Mouse (Mus musculus): Measurements from ENCODE around the gene Ctnna3.

The Ctnna3 gene

DNA sequence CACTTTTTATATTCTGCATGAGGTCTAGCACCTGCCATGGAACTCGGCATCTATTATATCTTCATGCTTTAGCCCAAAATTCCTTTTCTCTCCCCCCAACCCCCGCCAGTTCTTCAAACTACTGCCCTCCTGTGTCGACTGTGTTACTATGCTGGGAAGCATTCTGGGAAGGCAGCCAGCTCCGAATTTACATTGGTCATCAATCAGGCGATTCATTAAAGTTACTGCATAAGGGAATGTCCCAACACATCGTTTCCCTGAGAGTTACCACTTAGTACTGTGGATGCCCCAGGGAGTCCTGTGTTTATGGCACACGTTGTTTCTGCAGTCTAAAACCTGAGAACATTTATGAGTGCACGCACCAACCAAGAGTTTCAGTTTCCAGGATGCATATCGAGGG, 1288.1 kb downstream of the Ctnna3 start:
- WGBS, result 30% methylated on average over 9 of the region's 9 CpGs

DNA sequence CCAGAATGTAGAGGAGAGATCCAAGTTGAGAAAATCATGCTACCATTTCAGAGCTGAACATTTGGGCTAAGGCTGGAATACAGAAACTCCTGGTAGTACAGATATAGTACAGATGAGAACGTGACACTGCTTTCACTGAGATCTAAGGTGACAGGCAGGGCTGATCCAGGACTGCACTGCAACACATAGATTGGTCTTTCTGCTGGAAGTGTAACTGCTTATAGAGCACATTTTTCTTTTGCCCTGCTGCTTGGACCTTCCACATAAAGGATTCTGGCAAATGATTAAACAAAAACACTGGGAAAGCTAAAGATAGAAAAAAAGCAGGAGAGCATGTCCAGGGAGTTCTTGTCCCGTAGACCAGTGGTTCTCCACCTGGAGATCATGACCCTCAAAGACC, 1305.8 kb downstream of the Ctnna3 start:
- WGBS, result 52% methylated on average over 2 of the region's 2 CpGs

DNA sequence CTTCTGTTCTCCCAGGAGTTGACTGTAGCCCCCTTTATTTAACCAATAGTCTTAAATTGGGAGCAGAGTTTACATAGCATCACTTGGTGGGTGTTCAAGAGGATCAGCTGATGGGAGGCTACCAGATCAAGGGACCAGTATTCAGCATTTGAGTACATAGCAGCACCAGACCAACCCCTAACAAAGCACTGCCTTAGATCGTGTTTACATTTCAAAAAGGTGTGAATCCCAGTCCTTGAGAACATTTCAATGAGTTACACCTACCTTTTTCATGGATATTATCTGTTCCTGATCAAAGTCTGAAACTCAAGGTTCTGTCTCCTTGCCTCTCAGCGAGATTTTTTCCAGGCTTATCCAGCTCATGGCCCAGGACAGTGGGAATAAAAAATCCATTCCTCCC, 1306.7 kb downstream of the Ctnna3 start:
- WGBS, result 62% methylated on average over 2 of the region's 2 CpGs

DNA sequence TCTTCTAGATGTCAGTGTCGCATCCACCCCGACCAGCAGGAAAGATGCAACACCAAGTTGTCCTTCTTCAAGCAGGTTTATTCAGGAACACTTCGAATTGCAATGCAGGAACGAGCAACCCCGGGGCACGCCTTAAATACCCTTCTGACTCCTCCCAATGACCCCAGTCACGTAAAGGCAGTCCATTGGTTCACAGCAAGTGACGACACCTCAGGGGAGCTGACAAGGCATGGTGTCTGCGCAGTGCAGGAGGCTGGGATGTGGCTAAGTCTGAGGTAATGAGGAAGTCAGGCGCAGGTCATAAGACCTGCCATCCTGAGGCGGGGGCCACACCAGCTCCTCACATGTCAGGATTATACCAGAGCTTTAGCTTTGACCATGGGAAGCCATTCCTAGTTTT, 1311.8 kb downstream of the Ctnna3 start:
- 90% methylated on average over 11 of the region's 11 CpGs for WGBS

DNA sequence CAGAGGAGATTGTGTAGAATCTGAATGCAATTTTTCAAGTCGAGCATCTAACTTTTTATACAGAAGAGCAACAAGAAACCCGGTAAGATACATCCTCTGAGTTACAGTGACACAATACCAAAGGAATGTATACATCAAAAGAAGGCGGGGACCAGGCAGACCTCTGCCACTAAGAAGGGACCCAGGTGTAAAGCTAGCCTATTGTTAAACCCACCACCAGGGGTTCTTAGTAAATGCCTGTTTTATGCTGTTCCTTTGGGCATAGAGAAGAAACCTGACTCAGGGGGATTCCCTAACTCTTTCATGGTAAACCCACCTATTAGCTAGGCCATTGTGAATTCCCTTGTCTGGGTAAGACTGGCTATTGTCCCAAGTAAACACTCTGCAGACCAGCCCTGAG, 1314.2 kb downstream of the Ctnna3 start:
- 43% methylated on average over 3 of the region's 3 CpGs for WGBS

DNA sequence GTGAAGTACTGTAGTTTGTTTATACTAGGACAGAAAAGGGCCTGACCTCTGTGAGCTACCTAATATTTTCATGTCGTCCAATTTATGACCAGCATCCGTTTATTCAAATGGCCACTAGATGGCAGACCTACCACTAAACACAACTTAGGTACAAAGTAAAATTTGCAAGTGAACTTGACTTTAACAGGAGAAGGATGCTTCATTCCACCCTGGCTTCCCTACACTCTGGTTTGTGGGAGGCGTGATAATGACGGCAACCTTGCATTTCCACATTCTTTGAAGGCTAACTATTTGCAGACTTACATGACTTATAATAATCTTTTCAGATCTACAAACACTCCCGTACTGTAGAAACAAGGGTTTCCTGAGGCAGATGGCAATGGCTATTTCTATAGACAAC, 1320.9 kb downstream of the Ctnna3 start:
- WGBS, result 19% methylated on average over 5 of the region's 5 CpGs

DNA sequence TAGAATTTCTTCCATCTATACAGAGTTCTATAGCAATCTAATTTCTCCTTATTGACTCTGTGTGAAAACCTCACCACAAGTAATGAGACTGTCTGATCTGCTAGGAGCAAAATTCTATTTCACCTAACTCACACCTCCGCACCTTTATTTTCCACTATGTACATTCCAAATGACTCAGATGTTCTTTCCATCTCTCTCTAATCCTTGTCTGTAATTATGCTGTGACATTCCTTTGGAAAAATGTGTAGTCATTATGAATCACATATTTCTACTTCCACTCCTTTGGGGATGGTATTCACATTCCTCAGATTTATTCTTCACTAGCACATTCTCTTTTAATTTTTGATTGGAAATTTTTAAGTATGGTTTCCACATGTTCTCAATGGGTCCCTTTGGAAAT, 1406.4 kb downstream of the Ctnna3 start:
- WGBS, result 86% methylated on average over 1 of the region's 1 CpGs

DNA sequence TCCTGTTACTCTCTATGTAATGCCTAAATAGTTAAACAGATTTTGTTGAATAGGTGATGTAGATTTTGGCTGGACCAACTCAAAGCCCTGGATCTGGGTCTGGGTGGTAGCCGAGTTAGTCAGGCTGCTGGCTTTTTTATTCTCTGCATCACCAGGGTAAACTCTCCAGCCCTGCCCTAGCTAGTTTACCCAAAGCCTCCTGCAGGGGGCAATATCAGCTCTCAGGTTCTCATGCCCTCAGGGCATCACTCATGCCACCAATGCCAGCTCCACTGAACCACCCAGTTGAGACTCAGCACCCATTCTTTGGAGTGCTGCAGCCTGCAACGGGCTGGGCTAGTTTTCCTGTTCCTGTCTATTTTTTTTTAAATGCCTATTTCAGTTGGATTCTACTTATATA, 1431.5 kb downstream of the Ctnna3 start:
- 76% methylated on average over 2 of the region's 2 CpGs for WGBS

DNA sequence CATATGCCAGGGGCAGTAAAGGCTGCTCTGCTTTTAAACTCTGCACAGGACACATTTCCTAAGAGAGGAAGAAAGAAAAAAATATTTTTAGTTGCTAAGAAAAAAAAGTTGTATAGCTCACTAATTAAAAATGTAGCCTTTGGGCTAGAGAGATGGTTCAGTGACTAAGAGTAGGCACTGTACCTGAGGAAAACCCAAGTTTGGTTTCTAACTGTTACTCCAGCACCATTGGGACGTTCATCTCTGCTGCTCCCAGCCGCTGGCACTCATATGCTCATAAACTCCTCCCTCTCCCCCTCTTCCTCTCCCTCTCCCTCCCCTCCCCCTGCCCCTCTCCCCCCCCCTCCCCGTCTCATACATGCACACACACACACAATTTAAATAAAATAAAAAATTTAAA, 1441.0 kb downstream of the Ctnna3 start:
- 75% methylated on average over 3 of the region's 3 CpGs for WGBS

DNA sequence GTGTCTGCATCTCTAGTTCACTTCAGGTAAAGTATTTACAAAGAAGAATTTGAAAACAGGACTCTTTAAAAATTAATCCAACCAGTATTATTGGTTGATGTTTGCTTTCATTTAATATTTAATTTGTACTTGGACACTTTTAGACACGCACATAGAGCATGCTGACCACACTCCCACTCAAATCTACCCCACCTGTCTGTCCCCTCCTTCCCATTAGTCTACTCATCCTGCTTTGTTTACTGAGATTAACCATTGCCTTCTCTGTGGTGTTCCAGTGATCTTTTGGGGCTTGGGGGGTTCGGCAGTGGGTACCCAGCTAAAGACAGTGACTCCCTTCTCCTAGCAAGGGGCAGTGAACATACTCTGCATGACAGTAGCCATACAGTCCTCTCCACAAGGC, 1446.6 kb downstream of the Ctnna3 start:
- WGBS, result 71% methylated on average over 2 of the region's 2 CpGs

DNA sequence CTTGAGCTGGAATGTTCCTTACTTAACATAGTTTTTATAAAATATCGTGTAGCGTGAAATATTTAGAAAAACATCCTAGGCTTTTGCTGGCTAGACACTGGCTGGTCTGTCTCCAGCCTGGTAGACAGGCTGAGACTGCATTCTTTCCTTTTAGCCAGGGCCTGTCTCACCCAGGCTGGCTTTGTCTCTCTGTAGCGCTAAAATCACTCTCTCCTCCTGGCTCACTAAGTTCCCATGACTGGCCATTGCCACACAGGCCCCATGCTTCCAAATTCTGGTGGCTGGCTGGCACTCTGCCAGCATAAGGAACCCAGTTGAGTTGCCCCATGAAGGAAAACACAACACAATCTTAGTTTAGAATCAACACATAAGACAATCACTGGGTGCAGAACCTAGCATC, 1450.0 kb downstream of the Ctnna3 start:
- WGBS, result 65% methylated on average over 3 of the region's 3 CpGs

DNA sequence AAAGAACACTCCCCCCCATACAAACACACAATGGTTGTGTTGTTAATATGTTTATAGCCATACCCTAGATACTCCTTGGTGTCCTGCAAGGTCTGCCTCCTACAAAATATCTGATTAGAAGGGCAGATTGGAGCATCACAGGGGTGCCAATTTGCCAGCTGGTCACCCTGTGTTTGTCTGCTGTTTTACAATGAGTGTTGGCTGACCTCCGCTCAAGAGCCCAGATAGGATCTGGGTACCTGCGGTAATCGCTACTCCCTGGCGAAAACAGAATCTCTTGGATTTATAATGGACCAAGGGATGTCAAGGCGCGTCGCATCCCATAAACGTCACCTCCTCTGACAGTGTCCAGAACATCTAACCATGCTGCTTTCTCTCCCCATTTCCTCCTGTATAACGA, 1457.0 kb downstream of the Ctnna3 start:
- 95% methylated on average over 9 of the region's 9 CpGs for WGBS

DNA sequence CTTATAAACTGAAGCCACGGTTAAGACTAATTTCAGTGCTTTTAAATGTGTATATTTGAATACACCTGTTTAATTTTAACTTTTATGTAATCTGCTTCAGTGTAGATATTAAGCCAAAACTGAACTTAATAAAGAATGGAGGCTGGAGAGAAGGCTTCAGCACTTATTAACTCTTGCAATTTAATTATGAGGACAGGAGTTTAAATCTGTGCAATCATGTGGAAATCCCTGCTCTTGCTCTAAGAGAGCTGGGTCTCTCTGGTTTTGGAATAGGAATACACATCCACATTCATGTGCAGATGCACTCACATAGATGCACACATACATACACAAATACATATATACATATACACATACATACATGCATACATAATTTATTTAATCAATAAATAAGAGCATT, 1468.8 kb downstream of the Ctnna3 start:
- 91% methylated on average over 1 of the region's 1 CpGs for WGBS

DNA sequence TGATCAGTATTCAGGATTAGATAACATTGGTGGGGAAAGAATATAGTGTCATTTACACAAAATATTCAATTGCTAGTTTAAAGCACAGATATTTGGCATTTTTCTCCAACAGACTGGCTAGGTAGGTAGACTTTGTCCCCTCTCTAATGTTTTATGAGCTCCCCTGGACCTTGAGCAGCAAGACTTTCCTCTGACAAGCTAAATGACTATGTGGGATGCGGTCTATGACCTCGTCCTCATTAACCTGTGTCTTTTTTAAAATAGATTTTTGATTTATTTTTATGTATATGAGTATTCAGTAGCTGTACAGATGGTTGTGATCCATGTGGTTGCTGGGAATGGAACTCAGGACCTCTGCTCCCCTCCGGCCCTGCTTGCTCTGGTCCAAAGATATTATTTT, 1471.8 kb downstream of the Ctnna3 start:
- WGBS, result 87% methylated on average over 3 of the region's 3 CpGs

DNA sequence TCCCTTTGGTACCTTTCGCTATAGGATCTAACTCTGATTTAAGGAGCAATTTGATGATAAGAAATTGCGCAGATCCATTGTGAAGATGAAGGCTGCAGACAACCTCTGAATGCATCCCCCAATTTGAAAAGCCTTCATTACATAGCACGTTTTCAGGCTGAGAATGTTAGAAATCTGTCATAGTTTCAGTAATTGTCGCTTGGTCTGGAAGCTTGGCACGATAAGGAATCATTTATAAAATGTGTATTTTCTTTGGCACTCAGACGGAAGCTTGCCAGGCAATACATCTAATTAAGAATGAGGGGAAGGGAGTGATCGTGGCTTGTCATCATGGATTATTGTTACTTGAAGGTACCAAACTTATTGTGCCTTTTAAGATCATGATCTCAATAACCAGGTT, 1511.1 kb downstream of the Ctnna3 start:
- WGBS, result 72% methylated on average over 7 of the region's 7 CpGs

DNA sequence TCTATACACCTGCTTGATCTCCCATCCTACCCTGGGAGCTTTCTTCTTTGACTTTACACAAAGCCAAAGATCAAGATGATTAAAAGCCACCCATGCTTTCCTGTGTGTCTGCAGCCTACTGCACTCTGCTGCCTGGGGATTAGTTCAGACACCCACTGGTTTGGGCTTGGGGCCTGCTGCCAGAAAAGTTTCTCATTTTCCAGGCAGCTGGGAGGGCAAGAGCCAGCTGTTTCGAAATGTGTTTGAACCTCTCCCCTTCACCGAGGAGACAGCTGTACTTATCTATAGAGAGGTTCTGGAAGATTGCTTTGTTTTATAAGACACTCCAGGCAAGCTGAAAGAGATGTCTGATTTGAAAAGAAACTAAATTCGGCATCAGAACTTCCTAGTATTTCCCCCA, 1563.0 kb downstream of the Ctnna3 start:
- WGBS, result 39% methylated on average over 3 of the region's 3 CpGs

DNA sequence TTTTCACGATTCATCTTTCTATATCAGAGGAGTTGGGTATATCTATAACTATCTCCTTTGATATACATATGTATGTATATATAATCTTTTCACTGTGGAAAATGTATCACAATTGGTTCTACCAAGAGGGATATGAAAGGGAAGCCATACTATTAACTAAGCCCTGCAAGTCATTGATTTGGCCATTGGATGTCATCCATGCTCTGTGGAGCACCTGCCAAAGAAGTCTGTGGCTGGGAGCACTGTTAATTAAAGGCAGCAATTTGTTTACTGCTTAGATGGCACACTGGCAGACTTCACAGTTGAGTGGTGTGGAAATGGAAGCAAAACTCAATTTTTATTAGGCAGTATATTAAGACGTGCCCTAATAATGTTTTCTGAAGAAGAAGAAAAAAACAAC, 1592.8 kb downstream of the Ctnna3 start:
- 74% methylated on average over 2 of the region's 2 CpGs for WGBS

DNA sequence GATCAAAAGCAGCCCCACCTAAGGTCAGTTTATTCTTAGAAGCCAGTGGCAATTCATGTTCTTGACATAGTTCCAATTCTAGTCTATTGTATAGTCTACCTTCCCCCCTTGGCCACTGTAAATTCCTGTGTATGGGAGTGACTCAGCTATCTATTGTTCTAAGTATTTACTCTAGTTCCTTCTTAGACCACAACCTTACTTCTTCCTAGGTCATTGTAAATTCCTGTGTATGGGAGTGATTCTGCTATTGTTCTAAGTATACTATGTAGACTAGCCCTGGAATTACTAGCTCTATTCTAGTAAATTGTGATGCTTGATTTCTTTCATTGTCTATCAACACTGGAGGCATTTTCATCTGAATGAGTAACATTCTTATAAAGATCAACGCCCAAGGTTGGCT, 1603.6 kb downstream of the Ctnna3 start:
- WGBS, result 78% methylated on average over 1 of the region's 1 CpGs
